Mouse (Mus musculus) c-Kit-negative CD71-positive TER-119-positive erythroid progenitor cells, embryonic 14.5 days (primary cell): Measurements from ENCODE around the gene Vac14.

ENCODE experiments used
- DNase-seq: peaks from one replicate; pipeline ENCODE4 v3.0.0-alpha.2; 2013; ENCODE audit warnings: low read depth, low spot score

Vac14 gene

GRCm38 (mm10) chr8:110687726-110688125 is 69.3 kb downstream of the Vac14 start:
- no peak for DNase-seq

- DNase-seq, result no peak
Measured at GRCm38 (mm10) chr8:110689961-110690360, 71.6 kb downstream of the Vac14 start.

GRCm38 (mm10) chr8:110694226-110694625 is 75.8 kb downstream of the Vac14 start:
- DNase-seq, result no peak

GRCm38 (mm10) chr8:110694826-110695225 is 76.4 kb downstream of the Vac14 start:
- no peak for DNase-seq

GRCm38 (mm10) chr8:110695431-110695830 is 77.0 kb downstream of the Vac14 start:
- DNase-seq, result no peak

- no peak for DNase-seq
Measured at GRCm38 (mm10) chr8:110696051-110696450, 77.7 kb downstream of the Vac14 start.

- DNase-seq, result no peak
Measured at GRCm38 (mm10) chr8:110697571-110697970, 79.2 kb downstream of the Vac14 start.

GRCm38 (mm10) chr8:110698098-110698497 is 79.7 kb downstream of the Vac14 start:
- DNase-seq, result no peak

GRCm38 (mm10) chr8:110699501-110699900 is 81.1 kb downstream of the Vac14 start:
- no peak for DNase-seq

- no peak for DNase-seq
Measured at GRCm38 (mm10) chr8:110700561-110700960, 82.2 kb downstream of the Vac14 start.

- no peak for DNase-seq
Measured at GRCm38 (mm10) chr8:110702636-110703459, 84.5 kb downstream of the Vac14 start.

- no peak for DNase-seq
Measured at GRCm38 (mm10) chr8:110703460-110704061, 85.2 kb downstream of the Vac14 start.

- no peak for DNase-seq
Measured at GRCm38 (mm10) chr8:110704103-110704502, 85.7 kb downstream of the Vac14 start.

- no peak for DNase-seq
Measured at GRCm38 (mm10) chr8:110705391-110706287, 87.3 kb downstream of the Vac14 start.

GRCm38 (mm10) chr8:110706288-110706870 is 88.0 kb downstream of the Vac14 start:
- no peak for DNase-seq

GRCm38 (mm10) chr8:110708429-110708828 is 90.0 kb downstream of the Vac14 start:
- DNase-seq, result no peak

GRCm38 (mm10) chr8:110710593-110710992 is 92.2 kb downstream of the Vac14 start:
- DNase-seq, result no peak

- no peak for DNase-seq
Measured at GRCm38 (mm10) chr8:110711271-110711934, 93.0 kb downstream of the Vac14 start.

- DNase-seq, result no peak
Measured at GRCm38 (mm10) chr8:110713073-110713472, 94.7 kb downstream of the Vac14 start.

- DNase-seq, result no peak
Measured at GRCm38 (mm10) chr8:110714827-110715519, 96.6 kb downstream of the Vac14 start.

GRCm38 (mm10) chr8:110716075-110716474 is 97.7 kb downstream of the Vac14 start:
- DNase-seq, result no peak
